Mouse (Mus musculus) spleen, adult 2 months (tissue): ENCODE measurements around the gene Hdac5. TPM values are rescaled to one million over a fixed set of nuclear protein-coding genes. Genes with fewer than 3 reads are reported as not detected.

ENCODE experiments used
- DNase-seq, 2 experiments: peaks; one replicate each; pipeline versions ENCODE4 v3.0.0 to v3.0.0-alpha.2; 2012 to 2021; ENCODE audit warnings: low spot score in 2 of 2, low read depth in 1 of 2
- H3K27ac ChIP-seq: fragments of 200-500 bp; 2 replicates; pipeline ENCODE4 v1.5.1; 2012; ENCODE audit warnings: low read length, inconsistent platforms; ENCODE audit not compliant: insufficient read depth
- H3K27me3 ChIP-seq: fragments of 200-500 bp; 2 replicates; pipeline ENCODE4 v1.6.1; 2012; ENCODE audit warnings: mild to moderate bottlenecking, moderate library complexity, low read length, inconsistent platforms; ENCODE audit not compliant: control insufficient read depth, insufficient read depth
- H3K36me3 ChIP-seq: fragments of 200-500 bp; 2 replicates; pipeline ENCODE4 v1.6.1; 2012; ENCODE audit warnings: mild to moderate bottlenecking, low read length, inconsistent platforms; ENCODE audit not compliant: control insufficient read depth, insufficient read depth
- H3K4me1 ChIP-seq: fragments of 200-500 bp; 2 replicates; pipeline ENCODE4 v1.6.1; 2011; ENCODE audit warnings: inconsistent platforms; ENCODE audit not compliant: control insufficient read depth, insufficient read depth, insufficient read length
- H3K4me3 ChIP-seq: fragments of 200-500 bp; 2 replicates; pipeline ENCODE4 v1.5.1; 2011; ENCODE audit warnings: mild to moderate bottlenecking, inconsistent platforms; ENCODE audit not compliant: insufficient read depth, insufficient read length; ENCODE audit errors: extremely low read depth
- CTCF ChIP-seq: fragments of 200-500 bp; IDR thresholded peaks from 2 replicates; pipeline ENCODE4 v1.5.1; 2011; ENCODE audit warnings: mild to moderate bottlenecking, inconsistent platforms; ENCODE audit not compliant: insufficient read depth, insufficient read length, insufficient replicate concordance; ENCODE audit errors: extremely low read depth
- POLR2A ChIP-seq: fragments of 200-500 bp; IDR thresholded peaks from 2 replicates; pipeline ENCODE4 v1.6.1; 2011; ENCODE audit warnings: low read depth, low read length, inconsistent platforms
- WGBS: fragments of 180-500 bp; shearing (Covaris S2); methylation state at CpG from one replicate; pipeline ENCODE4 v1.1.7; 2018; 5-methylcytosine and 5-hydroxymethylcytosine counted together
- polyA plus RNA-seq: library from polyadenylated mRNA; depleted of rRNA; stranded (reverse); fragments of >200 nt; gene quantifications from 2 replicates; pipeline ENCODE4 v1.2.3, GENCODE M21; 2012

The Hdac5 gene
- polyA plus RNA-seq, 1 experiment: 71.9 TPM

- Histone ChIP-seq H3K36me3 (0 out of 2 replicates have a peak, but pooled peaks cover 1% of the 10 kb centered on the region), H3K4me1 (peaks cover 32% of the 10 kb centered on the region), H3K4me3 (no peak overlapping the region), H3K27ac (no peak overlapping the region), H3K27me3 (no peaks in the 10 kb centered on the region)
- DNase-seq: no peak
- no peak for TF ChIP-seq CTCF
- no peak for TF ChIP-seq POLR2A
- WGBS: 79% methylated on average over 8 of the region's 8 CpGs
Measured at GRCm38 (mm10) chr11:102221243-102221953, 8.6 kb downstream of the Hdac5 start.

- Histone ChIP-seq H3K27me3 (no peaks in the 10 kb centered on the region), H3K36me3 (0 out of 2 replicates have a peak, but pooled peaks cover 1% of the 10 kb centered on the region), H3K27ac (no peak overlapping the region), H3K4me1 (peaks cover 37% of the 10 kb centered on the region), H3K4me3 (no peak overlapping the region)
- 54% methylated on average over 6 of the region's 6 CpGs for WGBS
- TF ChIP-seq POLR2A (no peak), CTCF (no peak)
- DNase-seq: no peak
Measured at GRCm38 (mm10) chr11:102220451-102220850, 9.5 kb downstream of the Hdac5 start.

GRCm38 (mm10) chr11:102219994-102220346, 10.0 kb downstream of the Hdac5 start:
- Histone ChIP-seq H3K27me3 (no peaks in the 10 kb centered on the region), H3K4me3 (no peak overlapping the region), H3K36me3 (0 out of 2 replicates have a peak, but pooled peaks cover 1% of the 10 kb centered on the region), H3K4me1 (peaks cover 38% of the 10 kb centered on the region), H3K27ac (no peak overlapping the region)
- WGBS: 36% methylated on average over 4 of the region's 4 CpGs
- DNase-seq: no peak
- TF ChIP-seq CTCF (no peak), POLR2A (no peak)

GRCm38 (mm10) chr11:102219247-102219993, 10.5 kb downstream of the Hdac5 start:
- no peak for TF ChIP-seq POLR2A
- no peak for TF ChIP-seq CTCF
- Histone ChIP-seq H3K27me3 (no peaks in the 10 kb centered on the region), H3K4me1 (peaks cover 42% of the 10 kb centered on the region), H3K27ac (peak overlapping the region; percentile 6; the same call in 1 of the 2 replicates), H3K36me3 (0 out of 2 replicates have a peak, but pooled peaks cover 1% of the 10 kb centered on the region), H3K4me3 (peak overlapping the region; percentile 61; the same call in 1 of the 2 replicates)
- no peak for DNase-seq
- 44% methylated on average over 14 of the region's 14 CpGs for WGBS

GRCm38 (mm10) chr11:102218783-102219182, 11.2 kb downstream of the Hdac5 start:
- WGBS: 0% methylated on average over 10 of the region's 10 CpGs
- Histone ChIP-seq H3K36me3 (no peaks in the 10 kb centered on the region), H3K27me3 (no peaks in the 10 kb centered on the region), H3K27ac (peak overlapping the region; percentile 61), H3K4me3 (peak overlapping the region; percentile 61; the same call in 1 of the 2 replicates), H3K4me1 (peaks cover 42% of the 10 kb centered on the region)
- TF ChIP-seq POLR2A: no peak; the same call in 1 of the 2 replicates
- no peak for TF ChIP-seq CTCF
- peak; percentile 45 to 71 for DNase-seq

GRCm38 (mm10) chr11:102217876-102218430, 12.0 kb downstream of the Hdac5 start:
- peak overlapping the region; percentile 61; the same call in 1 of the 2 replicates for H3K4me3 ChIP-seq
- TF ChIP-seq POLR2A: no peak
- TF ChIP-seq CTCF: no peak
- peak overlapping the region; percentile 61; the same call in 1 of the 2 replicates for H3K27ac ChIP-seq
- H3K36me3 ChIP-seq: no peaks in the 10 kb centered on the region
- WGBS: 20% methylated on average over 7 of the region's 7 CpGs
- DNase-seq: no peak
- peaks cover 40% of the 10 kb centered on the region for H3K4me1 ChIP-seq
- no peaks in the 10 kb centered on the region for H3K27me3 ChIP-seq

- no peaks in the 10 kb centered on the region for H3K36me3 ChIP-seq
- WGBS: 62% methylated on average over 6 of the region's 6 CpGs
- H3K4me3 ChIP-seq: no peak overlapping the region
- no peaks in the 10 kb centered on the region for H3K27me3 ChIP-seq
- TF ChIP-seq POLR2A (no peak), CTCF (no peak)
- peaks cover 38% of the 10 kb centered on the region for H3K4me1 ChIP-seq
- no peak for DNase-seq
- H3K27ac ChIP-seq: no peak overlapping the region
Measured at GRCm38 (mm10) chr11:102217396-102217795, 12.6 kb downstream of the Hdac5 start.
